Mouse (Mus musculus): ENCODE measurements around the gene Tek. TPM values are rescaled to one million over a fixed set of nuclear protein-coding genes. Genes with fewer than 3 reads are reported as not detected.
"Not testable (repeated sequence)": the region's sequence is repeated elsewhere in the genome, so short reads cannot be mapped to it uniquely, and the experiment has no call there.

The Tek gene
- 9.6 and 11.2 TPM in 2 replicates for polyA plus RNA-seq (2012; rRNA removed)

DNA sequence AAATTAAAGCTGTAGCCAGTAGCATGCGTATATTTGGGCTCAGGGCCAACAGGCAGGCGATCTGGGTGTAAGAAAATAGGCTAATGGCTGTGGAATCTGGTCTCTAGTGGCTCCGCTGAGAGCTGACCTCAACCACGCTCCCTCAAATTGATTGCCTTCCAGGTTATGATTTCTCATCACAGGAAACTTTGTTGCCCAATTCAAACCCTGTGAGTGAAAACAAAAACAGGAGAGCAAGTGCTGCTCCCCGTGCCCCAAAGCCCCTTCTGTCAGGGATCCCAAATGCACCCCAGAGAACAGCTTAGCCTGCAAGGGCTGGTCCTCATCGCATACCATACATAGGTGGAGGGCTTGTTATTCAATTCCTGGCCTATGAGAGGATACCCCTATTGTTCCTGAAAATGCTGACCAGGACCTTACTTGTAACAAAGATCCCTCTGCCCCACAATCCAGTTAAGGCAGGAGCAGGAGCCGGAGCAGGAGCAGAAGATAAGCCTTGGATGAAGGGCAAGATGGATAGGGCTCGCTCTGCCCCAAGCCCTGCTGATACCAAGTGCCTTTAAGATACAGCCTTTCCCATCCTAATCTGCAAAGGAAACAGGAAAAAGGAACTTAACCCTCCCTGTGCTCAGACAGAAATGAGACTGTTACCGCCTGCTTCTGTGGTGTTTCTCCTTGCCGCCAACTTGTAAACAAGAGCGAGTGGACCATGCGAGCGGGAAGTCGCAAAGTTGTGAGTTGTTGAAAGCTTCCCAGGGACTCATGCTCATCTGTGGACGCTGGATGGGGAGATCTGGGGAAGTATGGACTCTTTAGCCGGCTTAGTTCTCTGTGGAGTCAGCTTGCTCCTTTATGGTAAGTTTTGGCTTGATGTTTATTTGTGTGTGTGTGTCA lies at the start of gene Tek:
Tek (plus strand) TSS at position 452 of the 894 bp plus-strand sequence.
- no peak for DNase-seq (ENCODE audit: extremely low spot score in 1 of 2, low spot score in 1 of 2)

DNA sequence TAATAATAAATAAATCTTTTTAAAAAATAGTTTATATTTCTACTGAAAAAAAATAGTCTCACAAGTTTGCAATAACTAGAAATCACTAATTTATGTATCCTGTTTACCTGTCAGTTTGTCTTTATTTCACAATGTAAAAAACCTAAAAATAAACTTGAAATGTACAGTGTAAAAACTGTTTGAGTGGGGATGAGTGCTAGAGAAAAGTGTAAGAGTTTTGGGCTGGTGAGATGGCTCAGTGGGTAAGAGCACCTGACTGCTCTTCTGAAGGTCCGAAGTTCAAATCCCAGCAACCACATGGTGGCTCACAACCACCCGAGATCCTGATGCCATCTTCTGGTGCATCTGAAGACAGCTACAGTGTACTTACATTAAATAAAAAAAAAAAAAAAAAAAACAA lies 49.3 kb upstream of the Tek start:
- not testable (repeated sequence) for DNase-seq (ENCODE audit: extremely low spot score in 1 of 2, low spot score in 1 of 2)

DNA sequence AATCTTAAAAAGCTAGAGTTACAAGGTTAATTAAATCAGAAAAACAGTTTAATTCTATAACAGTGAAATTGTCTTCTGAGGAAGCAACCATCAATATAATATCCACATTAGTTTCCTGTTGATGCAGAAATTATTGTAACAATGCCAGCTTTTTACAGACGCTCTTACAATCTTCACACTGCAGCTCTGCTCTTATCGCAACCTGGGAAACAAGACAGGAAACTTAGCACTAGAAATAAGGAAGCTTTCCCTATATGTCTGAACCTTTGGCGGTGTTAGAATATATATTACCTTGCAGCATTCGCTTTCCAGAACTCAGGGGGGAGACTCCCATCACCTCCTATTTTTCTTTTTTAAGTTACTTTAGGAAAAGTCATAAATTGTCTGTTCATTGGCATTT lies 48.0 kb upstream of the Tek start:
- no peak for DNase-seq (ENCODE audit: extremely low spot score in 1 of 2, low spot score in 1 of 2)

DNA sequence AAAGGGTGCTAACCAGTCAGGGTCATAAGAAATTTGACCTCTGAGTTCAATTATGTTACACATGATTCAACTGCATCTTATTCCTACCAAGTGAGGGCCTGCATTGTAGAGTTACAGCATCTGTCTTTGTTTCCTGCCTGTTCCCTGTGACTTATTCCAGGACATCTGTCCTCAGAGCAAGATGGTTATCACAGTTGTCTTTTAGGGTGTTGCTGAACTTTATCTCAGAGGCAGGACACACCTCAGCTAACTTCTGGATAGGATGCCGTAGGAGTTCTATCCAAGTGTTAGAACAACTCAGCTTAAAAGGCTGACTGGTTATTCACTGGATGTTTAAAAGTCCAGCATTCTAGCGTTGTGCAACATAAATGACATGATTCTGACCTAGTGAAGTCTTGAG lies 46.9 kb upstream of the Tek start:
- DNase-seq (ENCODE audit: extremely low spot score in 1 of 2, low spot score in 1 of 2), result no peak

DNA sequence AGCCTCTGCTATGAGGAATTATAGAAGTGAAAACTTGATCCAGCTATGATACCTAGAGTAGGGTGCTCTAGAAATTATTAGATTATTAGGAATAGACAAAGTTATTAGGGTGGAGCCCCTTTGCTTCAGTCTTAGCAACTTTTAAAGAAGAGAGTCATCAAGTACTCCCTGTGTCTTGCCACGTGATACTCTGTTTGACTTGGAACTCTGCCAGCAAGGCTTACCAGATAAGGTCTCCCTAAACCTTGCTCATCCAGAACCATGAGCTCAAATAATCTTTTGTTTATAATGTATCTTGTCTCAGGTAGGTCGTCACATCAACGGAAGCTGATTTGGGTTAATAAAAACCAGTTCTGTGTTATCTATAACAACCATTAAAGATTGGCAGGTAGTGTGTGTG lies 42.7 kb upstream of the Tek start:
- DNase-seq (ENCODE audit: extremely low spot score in 1 of 2, low spot score in 1 of 2), result no peak

DNA sequence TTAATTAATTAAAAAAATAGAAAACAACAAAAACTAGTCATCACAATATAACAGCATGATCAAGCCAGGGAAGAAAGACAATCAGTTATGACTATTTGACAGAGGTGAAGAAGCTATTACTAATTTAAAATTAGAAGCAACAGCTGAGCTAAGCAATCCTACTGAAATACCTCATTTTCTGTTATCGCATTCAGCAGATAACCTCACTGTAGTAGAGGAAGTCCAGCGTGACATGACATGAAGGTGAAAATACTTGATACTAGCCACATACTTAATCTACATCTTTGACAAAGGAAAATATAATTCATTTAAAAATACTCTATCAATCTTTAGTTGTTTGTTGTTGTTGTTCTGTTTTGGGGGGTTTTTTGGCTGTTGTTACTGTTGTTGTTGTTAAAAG lies 28.1 kb upstream of the Tek start:
- DNase-seq (ENCODE audit: extremely low spot score in 1 of 2, low spot score in 1 of 2), result no peak

DNA sequence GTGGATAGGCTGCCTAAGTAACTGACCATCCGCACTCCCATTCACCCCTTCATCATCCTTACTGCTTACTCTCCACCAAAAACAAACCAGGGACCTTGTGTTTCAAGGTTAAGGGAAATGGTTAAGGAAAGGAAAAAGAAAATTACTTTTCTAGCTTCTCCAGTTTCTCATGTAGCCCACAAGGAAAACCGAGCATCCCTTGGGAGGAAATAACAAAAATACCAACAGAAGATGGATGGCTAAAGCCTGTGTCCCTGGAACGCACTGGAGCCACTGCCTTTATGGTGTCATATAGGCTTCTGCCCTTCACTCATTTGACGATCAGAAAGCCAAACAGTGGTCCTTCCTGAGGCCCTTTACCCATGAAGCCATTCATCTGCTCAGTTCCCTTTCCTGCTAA lies 27.7 kb upstream of the Tek start:
- DNase-seq (ENCODE audit: extremely low spot score in 1 of 2, low spot score in 1 of 2), result no peak

DNA sequence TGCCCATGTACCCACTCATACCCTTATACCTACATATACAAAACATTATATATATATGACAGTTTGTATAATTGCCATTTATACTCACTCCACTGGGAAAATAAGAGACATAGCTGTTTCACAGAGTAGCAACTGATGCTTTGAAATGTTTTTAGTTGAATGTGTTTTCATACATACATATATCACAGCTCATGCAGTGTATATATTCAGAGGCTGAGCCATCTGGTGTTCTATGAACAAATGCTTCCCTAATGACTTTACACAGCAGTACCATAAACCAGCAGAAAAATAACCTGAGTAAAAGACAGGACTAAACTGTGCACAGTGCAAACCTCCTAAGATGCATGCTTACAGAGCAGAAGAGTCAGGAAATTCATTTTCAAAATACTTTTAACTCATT lies 25.3 kb upstream of the Tek start:
- DNase-seq (ENCODE audit: extremely low spot score in 1 of 2, low spot score in 1 of 2), result no peak

DNA sequence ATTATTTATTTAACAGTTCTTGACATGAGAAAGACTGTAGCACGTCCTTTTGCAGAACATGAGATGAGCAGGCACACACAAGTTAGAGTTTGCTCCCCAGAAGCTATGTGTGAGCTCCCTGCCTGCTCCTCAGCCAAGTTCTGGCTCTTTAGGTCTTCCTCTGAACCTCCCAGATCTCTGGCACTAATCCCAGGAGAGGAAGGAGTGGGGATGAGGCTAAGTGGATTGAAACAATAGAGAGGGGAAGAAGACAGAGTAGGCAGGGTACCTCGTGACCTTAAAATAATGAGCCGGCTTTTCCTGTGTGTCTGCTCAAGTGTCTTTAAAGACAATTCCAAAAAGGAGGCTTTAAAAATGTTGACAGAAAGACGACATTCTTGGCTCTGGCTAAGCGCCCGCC lies 23.9 kb upstream of the Tek start:
- peak in 1 of 2 experiments; percentile 4 for DNase-seq (ENCODE audit: extremely low spot score in 1 of 2, low spot score in 1 of 2)

DNA sequence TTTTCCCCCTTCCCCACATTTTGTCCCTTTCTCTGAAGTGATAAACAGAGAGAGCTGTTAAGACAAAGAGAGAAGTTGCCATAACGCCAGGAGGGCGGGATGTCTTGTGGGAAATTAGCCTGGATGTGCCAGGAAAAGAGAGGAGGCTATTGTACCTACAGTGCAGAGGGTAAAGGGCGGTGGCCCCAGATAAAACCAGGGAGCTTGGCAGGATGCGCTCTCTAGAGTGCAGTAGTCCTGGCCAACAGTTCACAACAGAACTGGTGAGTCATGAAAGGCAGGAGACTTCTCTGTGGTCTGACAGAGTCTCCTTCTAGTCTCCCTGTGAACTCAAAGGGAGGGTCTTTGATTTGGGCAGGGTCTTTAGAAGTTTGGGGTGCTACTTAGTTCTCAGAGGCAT lies 13.3 kb upstream of the Tek start:
- no peak for DNase-seq (ENCODE audit: extremely low spot score in 1 of 2, low spot score in 1 of 2)

DNA sequence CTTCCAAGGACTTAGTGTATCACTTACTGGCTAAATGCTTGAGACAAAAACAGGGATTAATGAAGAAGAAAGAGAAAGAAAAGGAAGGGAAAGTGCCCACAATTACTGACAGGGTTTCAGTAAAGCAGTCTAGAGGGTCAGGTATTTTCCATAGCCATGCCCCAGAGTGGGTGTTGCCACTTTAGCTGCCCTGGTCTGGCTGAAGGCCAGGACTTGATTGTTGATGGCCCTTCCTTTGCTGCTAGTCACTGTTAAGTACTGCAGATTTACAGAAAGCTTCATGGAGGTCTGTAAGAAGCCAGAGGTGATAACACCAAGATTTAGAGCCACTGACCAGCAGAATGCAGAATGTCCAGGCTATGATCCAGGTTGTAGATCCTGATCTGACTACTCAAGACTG lies 6.4 kb upstream of the Tek start:
- DNase-seq (ENCODE audit: extremely low spot score in 1 of 2, low spot score in 1 of 2), result no peak

DNA sequence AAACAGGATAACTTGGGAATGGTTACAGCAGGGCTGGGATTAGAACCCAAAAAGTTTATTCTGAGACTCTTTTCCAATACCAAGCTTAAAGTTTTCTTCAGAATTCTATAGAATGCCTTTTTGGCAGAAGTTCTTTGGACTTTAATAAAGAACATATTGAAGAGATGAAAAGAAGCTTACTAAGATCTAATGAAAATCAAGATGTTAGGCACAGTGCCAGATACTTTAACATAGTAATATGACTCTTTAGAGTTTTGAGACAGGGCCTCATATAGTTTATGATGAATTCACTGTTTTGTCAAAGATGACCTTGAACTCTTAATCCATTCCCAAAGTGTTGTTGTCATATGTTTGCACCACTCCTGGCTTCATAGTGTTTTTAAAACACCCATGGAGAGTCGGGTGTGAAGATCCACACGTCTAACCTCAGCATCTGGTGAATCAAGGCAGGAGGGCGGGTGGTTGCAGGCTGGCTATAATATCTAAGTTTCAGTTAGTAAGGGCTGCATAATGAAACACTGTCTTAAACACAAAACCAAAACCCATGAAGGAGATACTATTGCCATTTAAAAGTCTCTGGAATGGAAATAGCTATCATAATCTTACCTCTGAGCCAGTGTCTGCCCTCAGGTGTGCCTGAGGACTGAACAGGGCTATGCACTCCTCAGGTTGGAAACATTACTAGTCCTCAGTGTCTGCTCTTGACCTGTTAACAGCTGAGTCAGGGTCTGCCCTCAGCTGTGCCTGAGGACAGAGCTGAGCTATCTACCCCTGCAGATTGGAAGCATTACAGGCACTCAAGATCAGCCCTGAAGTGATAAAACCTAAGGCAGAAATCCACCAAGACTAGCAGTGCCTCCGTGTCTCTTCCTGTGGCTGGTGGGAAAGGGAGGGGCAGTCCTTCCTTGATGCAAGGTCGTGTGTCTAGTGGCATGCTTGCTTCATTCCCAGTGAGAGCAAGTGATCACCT lies 1.5 kb upstream of the Tek start:
- no peak for DNase-seq (ENCODE audit: extremely low spot score in 1 of 2, low spot score in 1 of 2)

DNA sequence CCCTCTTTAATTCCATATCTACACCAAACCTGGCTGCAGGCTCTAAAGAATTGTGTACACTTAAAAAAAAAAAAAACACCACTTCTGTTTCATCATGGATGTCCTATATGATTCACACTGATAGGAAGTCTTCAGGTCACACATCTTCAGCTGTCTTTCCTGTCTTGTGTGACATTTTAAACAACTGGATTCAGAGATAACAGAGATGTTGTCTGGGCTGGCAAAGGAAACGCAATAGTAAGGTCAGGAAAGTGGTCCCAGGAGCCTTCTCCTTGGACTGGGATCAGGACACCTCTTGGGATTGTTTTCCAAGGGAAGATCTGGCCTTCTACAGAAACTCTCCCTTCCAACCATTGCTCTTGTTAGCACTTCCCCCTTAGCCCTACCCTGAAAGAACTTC lies 2.7 kb downstream of the Tek start:
- no peak for DNase-seq (ENCODE audit: extremely low spot score in 1 of 2, low spot score in 1 of 2)

DNA sequence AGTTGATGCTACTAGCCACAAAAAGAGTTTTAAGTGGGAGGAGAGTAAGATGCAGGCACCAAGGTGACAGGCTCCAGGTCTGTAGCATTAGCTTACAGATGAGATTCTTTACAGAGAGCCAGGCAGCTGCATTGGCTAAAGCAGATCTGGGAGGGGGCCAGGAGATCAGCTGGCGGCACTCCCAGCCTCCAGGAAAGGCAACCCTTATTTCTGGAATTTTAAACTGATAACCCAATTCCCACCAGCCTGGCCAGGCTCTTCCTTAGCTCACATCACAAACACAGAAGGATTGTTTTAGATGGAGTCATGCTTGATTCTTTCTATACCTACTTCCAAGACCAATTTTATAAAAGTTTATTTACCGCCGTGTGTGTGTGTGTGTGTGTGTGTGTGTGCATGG lies 6.7 kb downstream of the Tek start:
- no peak for DNase-seq (ENCODE audit: extremely low spot score in 1 of 2, low spot score in 1 of 2)

DNA sequence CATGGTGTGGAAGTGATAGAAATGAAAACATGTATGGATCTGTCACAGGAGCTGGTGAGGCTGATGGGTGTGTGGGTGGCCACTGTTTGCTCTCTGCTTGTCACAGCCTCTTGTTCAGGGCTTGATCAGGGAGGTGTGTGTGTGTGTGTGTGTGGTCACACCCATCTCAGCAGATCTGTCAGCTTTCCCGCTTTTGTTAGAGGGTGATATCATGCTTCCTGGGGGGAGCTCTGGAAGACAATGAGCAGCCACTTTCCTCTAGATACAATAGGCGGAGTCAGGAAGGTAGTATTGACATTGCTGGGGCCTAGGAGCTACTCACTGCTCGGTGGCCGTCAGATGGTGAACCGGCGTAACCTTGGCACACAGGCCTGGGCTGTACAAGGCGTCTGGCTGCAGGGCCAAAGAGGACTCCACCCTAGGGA lies 7.3 kb downstream of the Tek start:
- no peak for DNase-seq (ENCODE audit: extremely low spot score in 1 of 2, low spot score in 1 of 2)

DNA sequence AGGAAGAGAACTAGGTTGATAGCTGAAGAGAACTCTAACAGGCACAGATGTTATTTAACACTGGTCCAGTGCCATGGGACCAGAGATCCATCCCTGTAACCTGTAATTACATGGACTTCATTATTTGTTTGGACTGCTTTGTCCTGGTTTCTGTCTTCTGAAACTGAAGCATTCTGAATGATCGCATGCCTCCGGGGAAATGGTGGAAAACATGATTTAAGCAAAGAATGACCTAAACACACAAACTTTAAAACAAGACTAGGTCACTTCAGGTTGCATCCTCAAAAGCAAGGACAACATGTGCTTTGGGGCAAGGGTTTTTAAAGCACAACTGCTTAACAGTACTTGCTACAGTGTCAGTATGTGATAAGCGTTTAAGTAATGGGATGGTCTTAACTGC lies 8.2 kb downstream of the Tek start:
- DNase-seq (ENCODE audit: extremely low spot score in 1 of 2, low spot score in 1 of 2), result no peak

DNA sequence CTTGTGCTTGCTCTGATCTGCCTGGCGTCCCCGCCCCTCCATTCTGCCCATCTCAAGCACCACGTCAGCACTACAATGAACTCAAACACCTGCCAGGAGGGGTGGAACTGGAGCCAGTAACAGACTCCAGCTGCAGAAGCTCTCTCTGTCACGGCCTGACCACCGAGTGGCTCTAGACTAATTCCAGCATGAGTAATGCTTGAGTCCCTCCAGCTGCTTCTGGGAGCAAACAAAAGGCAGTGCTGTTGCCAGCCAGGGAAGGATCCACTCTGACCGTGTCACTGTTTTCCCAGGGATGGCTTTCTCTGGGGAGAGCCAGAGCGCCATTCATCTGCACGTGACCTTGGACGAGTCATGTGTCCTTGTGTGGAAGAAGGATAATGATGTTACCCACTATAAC lies 13.4 kb downstream of the Tek start:
- no peak for DNase-seq (ENCODE audit: extremely low spot score in 1 of 2, low spot score in 1 of 2)

DNA sequence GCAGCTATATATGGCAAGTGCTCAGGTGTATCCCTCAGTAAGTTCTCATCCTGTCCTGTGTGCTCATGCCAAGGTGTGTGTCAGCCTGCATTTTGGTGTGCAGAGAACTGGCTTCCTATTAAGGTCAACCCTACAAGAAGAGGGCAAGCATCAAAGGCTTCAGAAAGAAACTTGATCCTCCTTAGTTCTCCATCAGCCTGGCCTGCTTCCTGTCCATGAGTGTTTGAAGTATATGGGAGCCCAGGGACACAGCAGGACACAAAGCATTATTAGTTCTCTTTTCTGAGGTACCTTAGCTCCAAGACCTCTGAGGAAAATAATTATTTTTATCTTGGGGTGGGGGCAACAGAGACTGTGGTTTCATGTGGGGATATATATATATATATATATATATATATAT lies 26.1 kb downstream of the Tek start:
- DNase-seq (ENCODE audit: extremely low spot score in 1 of 2, low spot score in 1 of 2), result no peak

DNA sequence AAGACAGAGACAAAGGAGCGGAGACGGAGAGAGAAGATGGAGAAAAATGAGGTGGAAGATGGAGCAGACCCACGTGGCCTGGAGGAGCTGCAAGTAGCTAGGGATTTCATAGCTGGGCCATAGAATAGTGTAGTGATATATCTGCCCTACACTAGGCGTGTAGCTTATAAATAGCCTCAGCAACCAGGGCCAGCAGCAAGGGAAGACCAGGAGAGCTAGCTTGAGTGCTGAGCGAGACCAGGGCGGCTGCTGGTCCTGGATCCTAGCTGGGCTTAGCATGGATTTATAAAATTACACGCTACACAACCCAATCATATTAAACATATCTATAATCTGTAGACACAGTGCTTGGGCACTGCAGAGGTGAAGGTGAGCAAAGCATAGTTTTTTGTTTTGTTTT lies 27.1 kb downstream of the Tek start:
- DNase-seq (ENCODE audit: extremely low spot score in 1 of 2, low spot score in 1 of 2), result no peak

DNA sequence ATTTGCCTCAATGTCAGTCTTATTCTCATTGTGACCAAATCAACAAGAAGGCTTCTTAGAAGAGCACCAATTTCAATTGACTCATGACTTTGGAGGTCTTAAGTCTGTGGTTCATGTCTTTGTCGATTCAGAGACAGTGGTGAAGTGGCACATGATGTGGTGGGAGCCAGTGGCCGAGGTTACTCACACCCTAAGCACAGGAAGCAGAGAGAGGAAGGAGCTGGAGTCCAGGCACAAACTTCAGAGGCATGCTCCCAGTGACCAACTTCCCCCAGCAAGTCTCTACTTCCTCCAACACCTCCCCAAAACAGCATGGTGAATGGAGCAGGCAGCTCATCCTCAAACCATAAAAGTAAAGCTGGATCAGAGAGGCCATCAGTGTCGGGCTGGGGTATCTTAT lies 29.5 kb downstream of the Tek start:
- DNase-seq (ENCODE audit: extremely low spot score in 1 of 2, low spot score in 1 of 2), result no peak

DNA sequence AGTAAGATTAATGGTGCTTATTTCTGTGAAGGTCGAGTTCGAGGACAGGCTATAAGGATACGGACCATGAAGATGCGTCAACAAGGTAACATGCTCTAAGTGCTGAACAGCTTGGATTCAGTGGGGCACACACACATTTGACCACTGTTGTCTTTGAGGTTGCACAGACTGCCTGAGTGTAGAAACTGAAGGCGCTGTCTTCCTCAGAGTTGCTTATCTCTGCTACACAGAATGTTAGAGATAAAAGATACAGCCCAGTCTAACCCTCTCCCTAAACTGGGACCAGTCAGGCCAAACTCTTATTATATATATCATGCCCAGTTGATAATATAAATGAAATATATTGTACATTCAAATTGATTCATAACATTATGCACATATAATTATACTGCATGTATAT lies 42.0 kb downstream of the Tek start:
- no peak for DNase-seq (ENCODE audit: extremely low spot score in 1 of 2, low spot score in 1 of 2)

DNA sequence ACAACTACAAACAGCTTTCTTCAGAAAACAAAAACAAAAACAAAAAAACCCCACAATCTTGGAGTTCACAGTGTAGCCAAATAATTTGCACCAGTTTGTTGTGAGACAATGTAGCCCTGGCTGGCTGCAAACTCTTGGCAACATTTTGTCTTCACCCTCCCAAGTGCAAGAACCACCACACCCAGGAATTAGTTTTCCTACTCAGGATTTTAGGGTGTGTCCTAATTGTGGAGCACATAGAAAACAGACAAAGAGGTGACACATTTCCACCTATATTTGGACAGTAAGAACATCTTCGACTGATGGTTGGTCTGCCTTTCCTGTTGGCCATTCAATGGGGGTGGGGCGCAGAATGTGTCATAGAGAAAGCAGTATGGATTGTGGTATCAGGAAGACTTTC lies 46.8 kb downstream of the Tek start:
- no peak for DNase-seq (ENCODE audit: extremely low spot score in 1 of 2, low spot score in 1 of 2)
